Mouse (Mus musculus): Measurements from ENCODE around the gene Srgap2.
"Not testable (repeated sequence)": the region's sequence is repeated elsewhere in the genome, so short reads cannot be mapped to it uniquely, and the experiment has no call there.

The Srgap2 gene

DNA sequence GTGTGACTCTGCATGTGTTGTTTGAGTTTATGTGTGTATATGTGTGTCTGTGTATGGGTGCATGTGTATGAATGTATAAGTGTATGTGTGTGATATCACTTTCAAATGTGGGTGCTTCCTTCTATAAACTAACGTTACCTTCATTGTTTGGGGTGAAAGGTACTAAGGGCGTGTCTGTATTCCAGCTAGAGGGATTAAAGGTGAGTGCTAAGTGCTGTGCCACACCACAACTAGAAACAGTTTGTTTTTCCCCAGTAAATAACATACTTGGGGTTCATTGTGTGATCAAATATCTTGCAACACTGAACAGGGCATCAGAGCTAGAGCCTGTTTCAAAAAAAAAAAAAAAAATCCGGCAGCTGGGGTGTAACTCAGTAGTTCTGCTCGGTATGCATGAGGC is 245.4 kb downstream of the Srgap2 start:
- DNase-seq: no peak

- DNase-seq: no peak
Observed at GRCm38 (mm10) chr1:131280280-131280679, 246.9 kb downstream of the Srgap2 start.

- no peak for DNase-seq
Observed at GRCm38 (mm10) chr1:131279456-131279776, 247.7 kb downstream of the Srgap2 start, which contains the start of gene Ikbke. TSS of gene Ikbke (minus strand) at chr1:131279606.

- no peak for DNase-seq
Observed at GRCm38 (mm10) chr1:131278606-131279455, 248.3 kb downstream of the Srgap2 start.

DNA sequence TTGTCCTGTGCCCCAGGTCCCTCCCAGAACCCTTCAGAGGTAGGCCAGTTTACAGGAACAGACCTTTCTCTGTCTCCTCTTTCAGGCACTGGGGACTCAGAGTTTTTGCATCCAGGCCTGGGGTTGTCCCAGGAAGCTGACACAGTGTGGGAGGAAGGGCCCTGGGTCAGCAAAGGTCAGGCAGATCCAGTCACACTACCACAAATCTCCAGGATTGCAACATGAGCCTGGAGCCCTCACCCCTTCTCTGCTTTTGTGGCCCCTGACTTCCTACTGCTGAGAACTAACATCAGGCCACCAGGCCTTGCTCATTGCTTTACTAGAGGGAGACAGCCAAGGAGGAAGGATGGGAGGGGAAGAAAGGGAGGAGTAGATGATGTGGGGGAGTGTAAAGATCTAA is 250.3 kb downstream of the Srgap2 start:
- no peak for DNase-seq

GRCm38 (mm10) chr1:131275577-131275976 is 251.6 kb downstream of the Srgap2 start:
- no peak for DNase-seq

DNA sequence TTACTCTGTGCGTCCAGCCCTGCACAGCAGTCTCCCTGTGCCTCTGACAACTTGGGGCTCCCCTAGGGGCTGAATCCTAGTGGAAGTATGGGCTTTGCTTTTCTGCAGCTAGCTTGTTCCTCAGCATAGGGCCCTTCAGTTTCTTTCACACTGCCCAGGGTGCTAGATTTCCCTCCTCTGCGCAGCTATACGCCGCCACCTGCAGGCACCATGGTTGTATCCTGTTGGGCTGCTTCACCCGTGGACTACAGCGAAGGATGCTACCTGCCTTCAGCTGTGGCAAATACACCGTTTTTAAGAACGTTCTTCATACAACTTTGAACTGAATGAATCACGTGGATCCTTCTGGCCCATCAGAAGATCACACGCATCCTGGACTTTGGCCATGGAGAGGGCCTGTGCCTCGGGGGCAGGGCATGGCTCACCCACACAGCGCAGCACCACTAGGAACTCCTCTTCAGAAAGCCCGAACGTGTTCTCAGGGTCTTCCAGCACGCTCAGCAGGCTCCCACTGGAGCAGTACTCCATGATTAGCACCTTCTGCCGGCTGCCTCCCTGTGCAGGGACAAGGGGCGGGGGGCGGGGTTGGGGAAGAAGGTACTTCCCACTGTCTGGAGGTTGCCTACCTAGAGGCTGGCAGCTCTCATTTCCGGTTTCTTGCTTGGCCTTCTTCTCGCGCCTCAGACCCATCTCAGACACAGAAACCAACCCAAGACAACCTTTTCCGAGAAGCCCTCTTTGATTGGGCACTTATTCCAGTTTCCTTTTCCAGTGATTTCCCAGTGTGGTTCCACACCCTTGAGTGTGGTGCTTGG is 252.2 kb downstream of the Srgap2 start:
- no peak for DNase-seq

DNA sequence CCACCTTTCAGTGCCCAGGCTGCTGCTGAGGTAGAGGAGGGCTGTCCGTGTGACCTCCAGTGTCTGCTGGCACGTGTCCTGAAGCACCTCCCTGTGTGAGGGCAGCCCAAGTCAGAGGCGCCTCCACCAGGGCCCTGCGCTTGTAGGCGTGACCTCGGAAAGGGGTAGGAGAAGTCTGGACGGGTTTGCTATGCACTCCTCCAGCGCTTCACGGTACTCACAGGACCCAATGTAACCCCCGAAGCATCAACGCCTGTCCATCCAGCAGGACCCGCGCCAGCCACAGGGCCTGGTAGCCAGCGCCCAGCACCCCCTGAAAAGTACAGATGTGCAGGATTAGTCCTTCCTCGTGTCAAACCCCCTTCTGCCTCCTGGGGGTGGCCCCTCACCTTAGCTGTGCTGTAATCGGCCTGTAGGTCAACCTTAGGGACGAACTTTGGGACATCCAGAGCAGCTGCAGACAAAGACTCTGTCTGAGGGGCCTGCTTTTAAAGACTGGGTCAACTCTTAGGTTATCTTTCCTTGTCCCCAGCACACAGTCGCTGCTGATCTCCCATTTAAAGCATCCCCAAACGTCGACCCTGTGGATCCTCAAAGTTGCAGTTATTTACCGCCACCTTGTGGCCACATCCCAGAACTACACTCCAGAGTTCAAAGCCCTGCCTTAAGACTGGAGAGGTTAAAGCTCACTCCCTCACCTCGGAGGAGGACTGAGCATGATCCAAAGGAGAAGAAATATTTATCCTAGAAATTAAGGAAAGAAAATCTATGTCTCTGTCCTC is 257.2 kb downstream of the Srgap2 start:
- peak; percentile 87 for DNase-seq

GRCm38 (mm10) chr1:131268776-131269175 is 258.4 kb downstream of the Srgap2 start:
- no peak for DNase-seq

DNA sequence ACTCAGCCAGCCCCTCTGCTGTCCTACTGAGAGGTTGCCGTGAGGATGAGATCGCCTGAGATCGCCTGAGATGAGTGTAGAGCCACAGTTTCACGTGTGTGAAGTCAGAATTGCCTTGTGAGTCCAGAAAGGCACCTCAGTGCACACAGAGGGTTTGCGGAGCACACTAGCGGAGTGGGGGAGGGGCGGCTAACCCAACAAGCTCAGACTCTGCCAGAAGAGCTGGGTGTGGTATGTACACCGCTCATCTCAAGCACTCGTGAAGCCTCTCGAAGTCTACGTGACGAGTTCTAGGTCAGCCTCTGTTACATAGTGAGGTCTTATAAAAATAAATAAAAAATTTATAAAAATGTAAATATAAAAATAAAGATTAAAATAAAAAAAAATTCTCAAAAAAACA is 263.2 kb downstream of the Srgap2 start:
- DNase-seq: no peak

DNA sequence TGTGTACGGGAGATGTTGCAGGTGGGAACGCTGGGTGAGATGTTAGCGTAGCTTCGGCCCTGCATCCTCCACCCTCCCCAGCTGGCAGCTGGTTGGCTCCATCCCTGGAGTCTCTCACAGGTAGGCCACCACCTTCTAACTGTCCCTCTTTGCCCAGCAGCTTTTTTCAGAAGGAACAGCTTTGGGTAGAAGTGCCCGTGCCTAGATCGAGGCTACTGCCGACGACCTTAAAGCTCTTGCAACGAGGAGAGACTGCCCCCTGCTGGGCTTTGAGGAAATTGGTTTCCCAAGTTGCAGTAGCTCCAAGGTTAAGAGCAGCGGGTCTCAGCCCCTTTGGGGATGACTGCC is 266.9 kb downstream of the Srgap2 start:
- peak; percentile 66 for DNase-seq

DNA sequence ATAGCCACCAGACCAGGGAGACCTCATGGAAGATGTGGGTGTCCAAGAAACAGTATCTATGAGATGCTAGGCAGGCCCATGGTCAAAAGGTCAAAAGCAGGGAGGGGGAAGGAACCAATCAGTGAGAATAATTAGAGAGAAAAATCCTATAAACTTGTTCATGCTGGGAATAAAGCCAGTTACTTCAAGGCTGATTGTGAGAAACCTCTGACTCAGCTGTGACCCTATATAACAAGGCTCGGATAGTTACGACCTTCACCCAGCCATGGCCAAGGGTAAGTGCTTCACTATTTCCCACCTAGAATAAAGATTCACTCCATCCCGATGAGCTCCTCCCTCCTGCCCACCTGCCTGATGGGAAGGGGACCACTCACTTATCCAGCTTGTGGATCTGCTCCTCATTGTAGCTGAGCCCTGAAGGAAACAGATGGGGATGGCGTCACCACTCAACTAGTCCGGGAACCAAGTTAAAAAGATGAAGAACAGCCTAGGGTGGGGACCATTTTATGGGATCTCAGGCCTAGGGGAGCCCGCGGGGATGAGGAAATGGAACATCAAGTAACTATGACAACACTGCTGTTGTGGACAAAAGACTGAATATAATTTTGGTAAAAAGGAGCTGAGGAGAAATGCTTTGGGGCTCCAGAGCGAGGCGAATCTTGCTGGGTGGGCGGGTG is 267.4 kb downstream of the Srgap2 start:
- DNase-seq: no peak

- no peak for DNase-seq
Observed at GRCm38 (mm10) chr1:131257288-131257687, 269.9 kb downstream of the Srgap2 start.

GRCm38 (mm10) chr1:131252516-131253250 is 274.5 kb downstream of the Srgap2 start:
- not testable (repeated sequence) for DNase-seq

- DNase-seq: peak; percentile 83
Observed at GRCm38 (mm10) chr1:131246433-131247395, 280.4 kb downstream of the Srgap2 start.

GRCm38 (mm10) chr1:131245926-131246325 is 281.2 kb downstream of the Srgap2 start:
- peak; percentile 75 for DNase-seq

DNA sequence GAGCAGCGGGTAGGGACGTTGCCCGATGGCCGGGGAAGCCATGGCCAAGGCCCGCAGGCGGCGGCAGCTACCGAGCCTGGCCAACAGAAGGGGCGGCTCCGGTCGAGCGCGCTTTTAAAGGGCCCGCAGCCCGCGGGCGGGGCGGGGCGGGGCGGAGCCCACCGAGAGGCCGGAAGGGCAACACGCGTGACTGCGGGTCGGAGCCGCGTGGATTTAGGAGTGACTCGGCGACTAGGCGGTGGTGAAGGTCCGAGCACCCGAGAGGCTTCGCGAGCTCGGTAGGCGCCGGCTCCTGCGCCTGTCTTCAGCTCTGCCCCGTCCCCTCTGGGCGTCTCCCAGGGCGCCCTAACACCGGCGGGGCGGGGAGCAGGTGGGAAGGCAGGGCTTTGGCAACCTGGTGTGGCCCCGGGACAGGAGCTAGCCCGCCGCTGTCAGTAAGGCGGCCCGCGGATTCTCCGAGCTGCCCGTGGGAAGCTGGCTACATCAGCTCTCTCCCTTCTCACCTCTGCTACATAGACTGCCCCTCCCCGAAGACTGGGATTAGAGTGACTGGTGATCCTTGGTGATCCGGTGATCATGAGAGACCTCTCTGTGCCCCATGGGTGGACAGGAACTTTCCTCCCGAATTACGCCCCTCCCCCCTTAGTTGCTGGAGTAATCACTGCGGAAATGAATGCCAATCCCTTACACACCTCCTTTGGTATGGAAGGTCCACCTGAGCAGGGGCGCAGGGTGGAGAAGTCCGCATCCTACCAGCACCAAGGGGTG is 281.9 kb downstream of the Srgap2 start, which contains the start of gene Rassf5:
Rassf5 (minus strand) TSS at position 170 of the 768 bp plus-strand sequence.
- DNase-seq: peak; percentile 86

GRCm38 (mm10) chr1:131244536-131245088 is 282.5 kb downstream of the Srgap2 start:
- peak; percentile 64 for DNase-seq

GRCm38 (mm10) chr1:131242956-131243355 is 284.2 kb downstream of the Srgap2 start:
- no peak for DNase-seq
